Mouse (Mus musculus) Muller cell, postnatal 12 days (primary cell): ENCODE data around the gene Nqo1.
A peak's percentile ranks its signal among the peaks of the same experiment; 100 is the strongest.

ENCODE experiments used
- DNase-seq: peaks from one replicate; pipeline ENCODE4 v3.0.0-alpha.2; 2015; ENCODE audit errors: inconsistent ontology term

Gene Nqo1

GRCm38 (mm10) chr8:107405935-107406334 is 2.9 kb upstream of the Nqo1 start:
- DNase-seq = no peak

DNA sequence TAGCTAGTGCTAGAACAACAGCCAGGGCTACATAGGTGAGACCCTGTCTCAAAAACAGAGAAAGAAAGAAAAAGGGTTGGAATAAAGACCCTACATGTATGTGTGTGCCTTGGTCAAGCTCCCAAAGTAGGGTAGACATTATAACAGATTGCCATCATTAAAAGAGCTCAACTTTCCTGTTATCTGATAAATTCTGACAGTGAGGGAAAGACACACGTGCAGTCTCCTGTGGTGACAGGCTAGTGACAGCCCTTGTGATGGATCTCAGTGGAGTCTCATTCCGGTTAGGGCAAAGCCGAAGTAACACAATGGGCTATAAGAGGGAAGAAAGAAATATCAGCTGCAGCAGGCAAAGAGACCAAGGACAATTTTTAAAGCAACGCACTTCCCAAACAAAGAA is 1.1 kb upstream of the Nqo1 start:
- DNase-seq = no peak

GRCm38 (mm10) chr8:107401866-107402265 is 1.1 kb downstream of the Nqo1 start:
- no peak for DNase-seq

GRCm38 (mm10) chr8:107399495-107399894 is 3.5 kb downstream of the Nqo1 start:
- DNase-seq = peak; percentile 30

- no peak for DNase-seq
Measured at GRCm38 (mm10) chr8:107397665-107398064, 5.3 kb downstream of the Nqo1 start.

- DNase-seq = no peak
Measured at GRCm38 (mm10) chr8:107396106-107396670, 6.8 kb downstream of the Nqo1 start.

DNA sequence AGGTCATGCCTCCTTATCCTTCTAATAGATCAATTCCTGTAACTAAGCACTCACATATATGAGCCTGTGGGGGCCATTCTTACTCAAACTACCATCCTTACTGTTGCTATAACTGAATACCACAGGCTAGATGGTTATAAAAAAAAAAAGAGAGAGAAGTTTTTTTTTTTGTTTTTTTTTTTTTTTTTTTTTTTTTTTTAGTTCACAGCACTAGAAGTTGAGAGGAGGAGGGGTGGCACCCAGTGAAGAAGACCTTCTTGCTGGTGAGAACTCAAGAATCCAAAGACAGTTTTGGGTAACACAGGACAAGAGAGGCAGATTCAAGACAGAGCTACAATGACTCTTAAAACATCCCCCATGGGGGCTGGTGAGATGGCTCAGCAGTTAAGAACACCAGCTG is 7.6 kb downstream of the Nqo1 start:
- no peak for DNase-seq

DNA sequence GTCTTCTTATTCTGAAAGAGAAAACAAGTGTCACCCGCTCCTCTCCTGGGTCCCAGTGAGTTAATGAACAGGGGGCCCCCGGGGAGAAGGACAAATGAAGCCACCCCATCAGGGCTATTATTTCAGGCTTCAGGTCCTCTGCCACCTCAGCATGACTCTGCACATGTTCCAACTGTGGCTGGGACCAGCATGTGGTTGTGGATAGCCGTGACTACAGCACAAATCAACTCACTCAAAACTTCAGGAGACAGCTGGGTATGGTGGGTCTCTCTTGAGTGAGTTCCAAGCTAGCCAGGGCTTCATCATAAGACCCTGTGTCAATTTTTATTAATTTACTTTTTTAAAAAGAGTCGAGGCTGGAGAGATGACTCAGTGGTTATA is 11.9 kb downstream of the Nqo1 start:
- no peak for DNase-seq

DNA sequence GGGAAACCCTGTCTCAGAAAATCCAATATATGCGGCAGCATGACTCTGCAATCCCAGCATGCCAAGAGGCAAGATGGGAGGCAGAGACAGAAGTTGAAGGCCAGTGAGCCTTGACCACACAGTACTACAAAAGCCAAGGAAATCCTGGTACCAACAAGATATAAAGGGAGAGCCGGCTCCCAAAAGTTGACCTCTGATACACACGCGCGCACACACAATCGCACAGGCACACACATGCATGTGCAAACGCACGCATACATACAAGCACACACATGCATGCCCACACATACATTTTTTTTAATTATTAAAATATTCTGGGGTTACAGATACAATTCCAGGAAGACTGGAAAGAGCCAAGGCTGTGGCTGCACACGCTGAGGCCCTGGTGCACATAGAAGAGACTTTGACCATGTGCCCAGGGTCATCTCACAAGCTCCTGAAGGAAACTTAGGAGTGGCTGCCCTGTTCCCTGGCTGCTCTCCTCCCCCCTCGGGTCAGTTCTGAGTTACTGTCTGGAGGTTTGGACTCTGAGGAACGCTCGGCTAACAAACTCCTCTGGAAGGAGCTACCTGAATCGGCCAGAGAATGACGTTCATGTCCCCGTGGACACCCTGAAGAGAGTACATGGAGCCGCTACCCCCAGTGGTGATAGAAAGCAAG is 12.4 kb downstream of the Nqo1 start:
- DNase-seq = no peak

GRCm38 (mm10) chr8:107389557-107389956 is 13.4 kb downstream of the Nqo1 start:
- DNase-seq = peak; percentile 76

DNA sequence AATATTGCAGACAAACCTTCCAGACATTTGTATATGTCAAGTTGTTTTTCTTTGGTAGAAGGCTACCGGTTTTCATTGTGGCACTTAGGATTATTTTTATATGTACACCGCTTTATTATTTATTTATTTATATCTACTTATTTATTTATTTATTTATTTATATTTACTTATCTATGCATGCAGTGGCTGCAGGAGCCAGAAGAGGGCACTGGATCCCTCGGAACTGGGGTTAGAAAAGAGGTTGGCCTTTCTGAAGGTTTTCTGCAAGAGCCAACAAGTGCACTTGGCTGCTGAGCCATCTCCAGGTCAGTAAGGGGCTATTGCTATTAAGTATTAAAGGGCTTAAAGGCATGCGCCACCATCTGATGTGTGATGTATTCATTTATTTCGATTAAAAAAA is 15.1 kb downstream of the Nqo1 start:
- DNase-seq = no peak

DNA sequence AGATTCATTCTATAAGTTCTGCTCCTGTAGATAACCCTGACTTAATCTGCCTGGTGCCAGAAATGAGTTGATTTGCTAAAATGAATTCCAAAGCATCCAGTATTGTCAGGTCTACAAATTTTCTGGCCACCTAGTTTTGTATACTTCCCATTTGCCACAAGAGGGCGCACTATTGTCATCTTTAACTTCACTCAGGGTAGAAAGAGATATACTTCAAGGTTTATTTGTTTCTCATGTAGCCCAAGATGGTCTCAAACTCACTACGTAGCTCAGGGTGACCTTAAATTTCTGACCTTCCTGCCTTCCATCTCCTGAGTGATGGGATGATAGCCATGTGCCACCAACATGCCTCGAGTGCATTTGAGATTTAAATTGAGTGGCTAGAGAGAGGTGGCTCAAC is 16.4 kb downstream of the Nqo1 start:
- DNase-seq = peak; percentile 50

DNA sequence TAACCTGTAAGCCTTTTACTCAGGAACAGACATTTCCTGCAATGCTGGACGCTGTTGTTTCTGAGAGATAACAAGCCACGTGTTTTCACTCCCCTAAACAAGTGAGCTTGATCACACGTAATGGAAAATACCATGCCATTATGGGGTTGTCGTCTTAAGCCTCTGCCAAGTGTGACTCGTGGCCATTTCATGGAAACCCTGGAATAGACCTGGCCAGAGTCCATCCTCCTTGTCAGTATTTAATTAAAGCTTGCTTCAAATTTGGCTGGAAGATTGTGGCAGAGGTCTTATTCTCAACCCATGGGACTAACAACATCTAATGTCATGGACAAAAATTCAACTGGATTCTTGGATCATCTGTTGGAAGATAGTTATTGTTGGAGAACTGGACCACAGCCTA is 16.8 kb downstream of the Nqo1 start:
- peak; percentile 78 for DNase-seq

- peak; percentile 37 for DNase-seq
Measured at GRCm38 (mm10) chr8:107385063-107385462, 17.9 kb downstream of the Nqo1 start.

GRCm38 (mm10) chr8:107384651-107385050 is 18.4 kb downstream of the Nqo1 start:
- no peak for DNase-seq

- no peak for DNase-seq
Measured at GRCm38 (mm10) chr8:107382898-107383297, 20.1 kb downstream of the Nqo1 start.

DNA sequence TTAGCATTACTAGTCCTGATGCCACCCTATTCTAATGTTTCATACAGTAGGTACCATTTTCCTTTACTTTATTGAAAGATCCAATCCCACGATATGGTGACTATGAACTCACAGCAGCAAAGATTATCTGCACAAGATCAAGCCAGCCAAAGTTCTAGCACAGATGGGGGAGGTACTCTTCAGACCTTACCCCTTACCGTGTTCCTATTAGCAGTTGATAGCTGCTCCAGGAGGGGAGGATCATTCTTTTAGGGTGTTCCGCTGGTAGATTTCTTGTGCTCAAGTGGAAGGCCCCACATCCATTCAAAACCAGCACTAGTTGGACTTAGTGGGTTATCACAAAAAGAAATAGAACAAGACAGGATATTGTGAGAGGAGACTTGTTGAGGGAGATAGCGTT is 21.3 kb downstream of the Nqo1 start:
- no peak for DNase-seq

GRCm38 (mm10) chr8:107380734-107381133 is 22.3 kb downstream of the Nqo1 start:
- no peak for DNase-seq

- no peak for DNase-seq
Measured at GRCm38 (mm10) chr8:107377346-107377745, 25.7 kb downstream of the Nqo1 start.

- DNase-seq = no peak
Measured at GRCm38 (mm10) chr8:107370311-107370710, 32.7 kb downstream of the Nqo1 start.
